Mouse (Mus musculus) lung, embryonic 16.5 days (tissue): ENCODE results near the gene Rbfox2. TPM values are rescaled to one million over a fixed set of nuclear protein-coding genes. Genes with fewer than 3 reads are reported as not detected.
"Not testable (repeated sequence)": the region's sequence is repeated elsewhere in the genome, so short reads cannot be mapped to it uniquely, and the experiment has no call there.

Experiments
- ATAC-seq: fragments of 200-750 bp; cut with Nextera tagmentation; 2 replicates; pipeline ENCODE4 v1.8.0; 2017; ENCODE audit warnings: low read depth, mild to moderate bottlenecking, moderate library complexity
- H3K27ac ChIP-seq: fragments of 300-500 bp; sonication (generic); 2 replicates; pipeline ENCODE4 v1.5.1; 2014; ENCODE audit warnings: mild to moderate bottlenecking, control low read depth, low read length
- H3K27me3 ChIP-seq: fragments of 300-500 bp; sonication (generic); 2 replicates; pipeline ENCODE4 v1.6.1; 2014; ENCODE audit warnings: low read depth, low read length, mixed read lengths; ENCODE audit not compliant: control insufficient read depth, insufficient read depth
- H3K36me3 ChIP-seq: fragments of 300-500 bp; sonication (generic); 2 replicates; pipeline ENCODE4 v1.6.1; 2014; ENCODE audit warnings: low read length; ENCODE audit not compliant: control insufficient read depth, insufficient read depth
- H3K4me1 ChIP-seq: fragments of 300-500 bp; sonication (generic); replicated peaks from 2 replicates; pipeline ENCODE4 v1.6.1; 2014; ENCODE audit warnings: low read length, mixed read lengths; ENCODE audit not compliant: control insufficient read depth, insufficient read depth
- H3K4me2 ChIP-seq: fragments of 300-500 bp; sonication (generic); 2 replicates; pipeline ENCODE4 v1.6.1; 2014; ENCODE audit warnings: low read depth, low read length, control low read depth
- H3K4me3 ChIP-seq: fragments of 300-500 bp; sonication (generic); 2 replicates; pipeline ENCODE4 v1.5.1; 2014; ENCODE audit warnings: mild to moderate bottlenecking, low read length, control low read depth
- H3K9ac ChIP-seq: fragments of 300-500 bp; sonication (generic); 2 replicates; pipeline ENCODE4 v1.6.1; 2014; ENCODE audit warnings: low read length, control low read depth
- H3K9me3 ChIP-seq: fragments of 300-500 bp; sonication (generic); 2 replicates; pipeline ENCODE4 v1.6.1; 2016; ENCODE audit warnings: low read length; ENCODE audit not compliant: control insufficient read depth
- WGBS: fragments of 180-500 bp; shearing (Covaris S2); extraction: QIAGEN DNeasy Blood & Tissue Kit; methylation state at CpG from one replicate; pipeline ENCODE4 v1.1.7; 2014; 5-methylcytosine and 5-hydroxymethylcytosine counted together
- polyA plus RNA-seq: library from polyadenylated mRNA; unstranded; fragments of >200 nt; fragmentation: Nextera tagmentation; extraction: Ambion mirVana; gene quantifications from 2 replicates; pipeline ENCODE4 v1.2.1, GENCODE M21; 2015

Rbfox2 gene
- polyA plus RNA-seq, 1 experiment from 2014 or later, result 41.9 TPM

DNA sequence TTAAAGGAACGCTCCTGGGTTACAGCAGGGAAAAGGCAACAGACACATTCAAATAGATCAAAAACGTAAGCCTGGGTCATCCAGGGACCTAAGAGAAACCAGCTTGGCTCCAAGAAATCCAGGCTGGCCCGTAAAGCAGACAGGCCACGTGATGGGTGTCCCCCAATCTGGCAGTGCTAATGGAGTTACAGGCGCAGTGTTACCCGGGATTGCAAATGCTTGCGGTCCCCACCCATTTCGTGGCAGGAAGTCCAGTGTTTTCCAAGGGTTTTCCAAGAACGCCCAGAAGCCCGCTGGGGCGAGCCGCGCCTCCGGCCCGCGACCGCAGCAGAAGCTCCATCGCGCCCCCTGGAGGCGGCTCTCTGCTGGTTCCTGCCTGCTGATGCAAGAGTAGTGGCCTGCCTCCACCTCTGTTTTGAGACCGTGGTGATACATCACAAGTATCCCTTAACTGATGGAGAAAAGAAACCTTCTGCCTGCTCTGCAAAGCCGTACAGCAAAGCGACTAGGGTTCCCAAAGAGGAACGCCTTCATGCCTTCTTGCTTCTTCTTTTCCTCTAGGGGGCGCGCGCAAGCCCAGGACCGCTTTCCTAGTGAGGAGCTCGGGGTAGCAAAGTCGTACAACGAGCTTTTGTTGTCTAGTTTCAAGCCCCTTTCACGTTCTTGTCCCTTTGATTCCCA, 29.6 kb upstream of the Rbfox2 start:
- no peaks in the 10 kb centered on the region for H3K36me3 ChIP-seq
- no peaks in the 10 kb centered on the region for H3K27me3 ChIP-seq
- peak overlapping the region; percentile 43 for H3K4me3 ChIP-seq
- H3K4me1 ChIP-seq, result peaks cover 9% of the 10 kb centered on the region; the same call in 1 of the 2 replicates
- H3K9ac ChIP-seq, result peak overlapping the region; percentile 57
- H3K9me3 ChIP-seq, result no peaks in the 10 kb centered on the region
- 2% methylated on average over 32 of the region's 32 CpGs for WGBS
- ATAC-seq, result peak; percentile 94
- H3K4me2 ChIP-seq, result peak overlapping the region; percentile 59
- peak overlapping the region; percentile 72 for H3K27ac ChIP-seq

DNA sequence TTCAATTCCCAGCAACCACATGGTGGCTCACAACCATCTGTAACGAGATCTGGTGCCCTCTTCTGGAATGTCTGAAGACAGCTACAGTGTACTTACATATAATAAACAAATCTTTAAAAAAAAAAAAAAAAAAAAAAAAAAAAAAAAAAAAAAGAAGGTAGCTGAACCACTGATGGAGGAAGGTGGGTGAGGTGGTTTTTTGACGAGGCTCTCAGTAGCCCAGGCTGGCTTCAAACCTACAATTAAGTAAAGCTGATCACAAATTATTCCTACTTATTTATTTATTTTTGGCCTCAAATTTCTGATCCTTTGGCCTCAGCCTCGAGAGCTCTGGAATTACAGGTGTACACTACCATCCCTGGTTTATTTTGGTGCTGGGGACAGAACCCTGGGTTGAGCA, 28.4 kb upstream of the Rbfox2 start:
- not testable (repeated sequence) for H3K9me3 ChIP-seq, H3K27ac ChIP-seq, ATAC-seq, H3K4me3 ChIP-seq, H3K27me3 ChIP-seq, H3K36me3 ChIP-seq, H3K4me2 ChIP-seq, H3K4me1 ChIP-seq, H3K9ac ChIP-seq
- WGBS, result 79% methylated on average over 3 of the region's 3 CpGs

DNA sequence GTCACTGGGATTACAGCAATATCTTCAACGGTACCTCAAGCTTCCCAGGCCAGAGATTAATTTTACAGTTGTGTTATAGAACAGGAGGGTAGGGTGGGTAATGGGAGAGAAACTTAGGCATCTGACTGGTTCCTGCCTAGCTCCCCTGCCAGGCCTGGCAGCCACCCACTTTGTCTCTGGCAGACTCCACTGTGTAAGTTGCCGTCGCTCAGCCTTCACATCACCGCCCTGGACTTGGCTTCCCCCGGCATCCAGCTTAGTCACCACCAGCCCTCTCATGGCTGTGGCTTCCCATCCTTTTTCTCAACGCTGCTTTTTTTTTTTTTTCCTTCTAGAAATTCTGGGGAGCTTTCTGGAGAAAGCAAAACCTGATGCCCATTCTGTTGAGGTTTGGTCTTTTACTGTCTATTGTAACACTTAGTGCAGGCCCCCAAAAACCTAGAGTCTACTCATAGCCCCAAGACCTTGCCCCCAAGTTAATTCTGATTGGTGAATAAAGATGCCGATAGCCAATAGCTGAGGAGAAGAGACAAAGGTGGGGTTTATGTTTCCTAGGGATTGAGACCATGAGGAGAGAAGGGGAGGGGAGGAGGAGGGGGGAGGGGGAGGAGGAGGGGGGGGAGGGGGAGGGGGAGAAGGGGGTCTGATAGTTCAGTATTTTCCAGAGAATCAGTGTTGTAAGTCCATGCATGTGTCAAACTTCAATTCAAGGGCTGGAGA, 25.6 kb upstream of the Rbfox2 start:
- WGBS, result 57% methylated on average over 7 of the region's 7 CpGs
- Histone ChIP-seq H3K4me1 (peaks cover 13% of the 10 kb centered on the region; the same call in 1 of the 2 replicates), H3K36me3 (no peaks in the 10 kb centered on the region), H3K9me3 (no peaks in the 10 kb centered on the region), H3K9ac (no peak overlapping the region), H3K4me3 (no peak overlapping the region), H3K4me2 (no peak overlapping the region), H3K27me3 (no peaks in the 10 kb centered on the region), H3K27ac (no peak overlapping the region)
- ATAC-seq, result no peak

DNA sequence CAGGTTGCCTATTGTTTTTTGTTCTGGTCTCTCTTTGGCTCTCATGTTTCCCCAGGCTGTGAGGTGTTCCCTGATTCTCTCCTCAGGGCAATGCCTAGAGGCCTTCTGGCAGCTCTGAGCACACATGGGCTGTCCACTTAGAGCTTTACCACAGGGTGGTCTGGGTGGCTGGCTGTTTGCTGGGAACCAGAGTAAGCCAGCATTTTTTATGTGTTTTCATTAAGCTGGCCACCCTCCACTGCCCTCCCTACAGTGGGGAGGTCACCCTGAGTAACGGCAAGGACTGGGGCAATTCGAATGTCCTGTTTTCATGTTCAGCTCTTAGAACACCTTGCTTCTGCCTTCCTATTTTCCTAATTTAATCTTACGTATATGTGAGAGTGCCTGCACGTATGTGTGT, 24.6 kb upstream of the Rbfox2 start:
- H3K4me3 ChIP-seq, result no peak overlapping the region
- no peak overlapping the region for H3K4me2 ChIP-seq
- H3K36me3 ChIP-seq, result no peaks in the 10 kb centered on the region
- no peaks in the 10 kb centered on the region for H3K27me3 ChIP-seq
- H3K27ac ChIP-seq, result no peak overlapping the region
- no peaks in the 10 kb centered on the region for H3K9me3 ChIP-seq
- WGBS, result 80% methylated on average over 4 of the region's 4 CpGs
- no peak for ATAC-seq
- no peak overlapping the region for H3K9ac ChIP-seq
- 0 out of 2 replicates have a peak, but pooled peaks cover 8% of the 10 kb centered on the region for H3K4me1 ChIP-seq

DNA sequence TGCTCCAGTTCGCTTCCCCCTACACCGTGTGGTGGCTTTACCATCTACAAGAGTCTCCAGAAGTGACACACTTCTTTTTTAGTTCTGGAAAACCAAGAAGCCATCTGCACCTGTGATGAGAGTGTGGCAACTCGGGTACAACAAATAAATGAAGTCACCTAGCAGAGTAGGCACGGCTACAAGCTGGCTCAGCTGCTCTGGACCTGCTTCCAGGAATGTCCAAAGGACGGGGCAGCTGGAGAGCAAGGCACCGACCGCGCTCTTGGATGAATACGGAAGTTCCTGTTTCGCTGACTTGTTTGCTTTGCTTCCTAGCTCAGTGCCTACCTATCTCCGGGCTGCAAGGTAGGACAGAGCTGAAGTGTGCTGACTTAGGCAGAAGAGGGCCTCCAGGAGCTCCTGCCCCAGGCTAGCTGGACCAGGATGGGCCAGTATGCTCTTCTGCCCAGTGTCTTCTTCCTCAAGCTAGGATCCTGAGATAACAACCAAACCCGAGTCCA, 22.9 kb upstream of the Rbfox2 start:
- Histone ChIP-seq H3K27ac (no peak overlapping the region), H3K4me2 (no peak overlapping the region), H3K4me1 (0 out of 2 replicates have a peak, but pooled peaks cover 4% of the 10 kb centered on the region), H3K27me3 (no peaks in the 10 kb centered on the region), H3K9me3 (no peaks in the 10 kb centered on the region), H3K36me3 (no peaks in the 10 kb centered on the region), H3K4me3 (no peak overlapping the region), H3K9ac (no peak overlapping the region)
- no peak for ATAC-seq
- WGBS, result 51% methylated on average over 12 of the region's 12 CpGs

DNA sequence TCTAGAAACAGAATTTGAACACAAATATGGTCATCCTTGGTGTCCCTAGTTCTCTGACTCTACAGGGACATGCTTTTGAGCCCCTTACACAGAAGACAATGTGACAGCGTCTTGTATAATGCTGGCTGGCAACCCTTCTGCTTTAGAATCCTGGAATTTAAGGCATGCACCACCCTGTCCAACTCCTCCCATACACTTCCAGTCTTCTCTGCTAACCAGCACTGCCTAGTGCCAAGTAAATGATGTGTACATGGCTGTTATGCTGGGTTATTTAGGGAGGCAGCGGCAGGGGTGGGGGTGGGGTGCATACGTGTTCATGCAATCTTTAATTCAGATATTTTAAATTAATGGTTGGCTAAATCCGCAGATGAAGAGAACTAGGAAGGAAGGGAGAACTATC, 19.6 kb upstream of the Rbfox2 start:
- 63% methylated on average over 4 of the region's 4 CpGs for WGBS
- Histone ChIP-seq H3K27ac (no peak overlapping the region), H3K4me1 (0 out of 2 replicates have a peak, but pooled peaks cover 4% of the 10 kb centered on the region), H3K9me3 (no peaks in the 10 kb centered on the region), H3K4me3 (no peak overlapping the region), H3K9ac (no peak overlapping the region), H3K36me3 (no peaks in the 10 kb centered on the region), H3K27me3 (no peaks in the 10 kb centered on the region), H3K4me2 (no peak overlapping the region)
- ATAC-seq, result peak; percentile 70; the same call in 1 of the 2 replicates

DNA sequence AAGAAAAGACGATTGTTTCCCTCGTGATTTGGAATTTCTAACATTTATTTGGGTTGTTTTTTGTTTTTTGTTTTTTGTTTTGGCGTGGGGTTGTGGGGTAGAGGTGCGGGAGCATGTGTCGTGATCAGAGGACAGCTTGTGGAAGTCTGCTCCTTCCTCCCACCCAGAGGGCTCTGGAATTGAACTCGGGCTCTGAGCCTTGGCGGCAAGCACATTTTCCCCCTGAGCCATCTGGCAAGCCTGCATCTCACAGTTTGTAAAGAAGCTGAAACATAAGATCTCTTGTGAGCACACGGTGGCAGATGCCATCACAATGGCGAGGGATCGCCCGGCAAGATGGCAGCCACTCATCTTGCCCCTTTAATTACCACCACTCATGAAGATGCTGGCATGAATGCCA, 17.6 kb upstream of the Rbfox2 start:
- Histone ChIP-seq H3K9me3 (no peaks in the 10 kb centered on the region), H3K27me3 (no peaks in the 10 kb centered on the region), H3K4me2 (no peak overlapping the region), H3K9ac (no peak overlapping the region), H3K4me1 (no peaks in the 10 kb centered on the region), H3K27ac (no peak overlapping the region), H3K4me3 (no peak overlapping the region), H3K36me3 (no peaks in the 10 kb centered on the region)
- ATAC-seq, result no peak
- WGBS, result 84% methylated on average over 11 of the region's 11 CpGs

DNA sequence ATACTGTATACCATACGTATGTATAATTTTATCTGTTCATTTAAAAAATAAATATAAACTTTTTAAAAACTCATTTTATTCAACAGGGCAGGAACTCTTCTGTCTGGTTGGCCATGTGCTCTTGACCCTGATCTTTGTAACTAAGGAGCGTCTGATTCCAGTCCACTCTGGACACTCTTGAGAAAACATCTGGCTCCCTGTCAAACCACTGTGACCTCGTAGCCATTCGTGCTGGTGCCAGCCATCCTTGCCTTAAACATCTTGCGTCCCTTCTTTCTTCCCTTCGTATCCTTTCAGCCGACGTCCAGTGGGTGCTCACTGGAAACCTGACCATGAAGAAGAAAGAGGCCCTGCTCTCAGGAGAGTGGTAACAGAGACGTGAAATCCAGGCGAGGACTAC, 16.4 kb upstream of the Rbfox2 start:
- ATAC-seq, result no peak
- Histone ChIP-seq H3K4me3 (no peak overlapping the region), H3K4me1 (no peaks in the 10 kb centered on the region), H3K36me3 (no peaks in the 10 kb centered on the region), H3K9ac (no peak overlapping the region), H3K27ac (no peak overlapping the region), H3K9me3 (no peaks in the 10 kb centered on the region), H3K27me3 (no peaks in the 10 kb centered on the region), H3K4me2 (no peak overlapping the region)
- WGBS, result 63% methylated on average over 10 of the region's 10 CpGs

DNA sequence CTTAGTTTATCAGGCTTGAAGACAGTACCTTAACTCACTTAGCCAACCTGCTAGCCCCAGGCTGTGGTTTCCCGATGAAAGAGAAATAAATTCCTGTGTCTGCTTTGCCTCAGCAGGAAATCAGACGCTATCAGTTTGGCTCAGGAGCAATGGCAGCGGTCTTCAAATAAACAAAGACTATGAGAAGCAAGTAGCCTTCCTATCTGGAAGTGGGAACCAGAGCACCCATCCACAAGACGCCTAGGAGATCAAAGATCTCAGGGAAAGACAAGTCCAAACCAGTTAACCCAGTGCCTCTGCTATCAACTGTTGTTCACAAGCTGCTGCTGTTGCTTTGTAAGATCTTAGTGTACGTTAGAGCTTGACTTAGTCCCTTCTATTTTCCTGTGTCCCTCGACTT, 6.9 kb upstream of the Rbfox2 start:
- H3K4me2 ChIP-seq, result no peak overlapping the region
- no peaks in the 10 kb centered on the region for H3K36me3 ChIP-seq
- WGBS, result 6% methylated on average over 6 of the region's 6 CpGs
- peaks cover 7% of the 10 kb centered on the region for H3K4me1 ChIP-seq
- H3K9me3 ChIP-seq, result no peaks in the 10 kb centered on the region
- H3K27me3 ChIP-seq, result no peaks in the 10 kb centered on the region; the same call in 1 of the 2 replicates
- H3K27ac ChIP-seq, result no peak overlapping the region
- H3K9ac ChIP-seq, result no peak overlapping the region
- no peak overlapping the region for H3K4me3 ChIP-seq
- ATAC-seq, result no peak
